Mouse (Mus musculus) heart, postnatal 0 days (tissue): ENCODE data around the gene Hsf2bp. TPM values are rescaled to one million over a fixed set of nuclear protein-coding genes. Genes with fewer than 3 reads are reported as not detected.

Experiments
- ATAC-seq: fragments of 200-750 bp; cut with Nextera tagmentation; 2 replicates; pipeline ENCODE4 v1.8.0; 2017; ENCODE audit warnings: low read depth, moderate number of reproducible peaks, moderate library complexity; ENCODE audit not compliant: insufficient read depth
- DNase-seq: peaks from one replicate; pipeline ENCODE4 v3.0.0-alpha.2; 2016; ENCODE audit warnings: low spot score
- H3K27ac ChIP-seq: fragments of 300-500 bp; sonication (generic); 2 replicates; pipeline ENCODE4 v1.5.1; 2014; ENCODE audit warnings: low read depth, mild to moderate bottlenecking
- H3K27me3 ChIP-seq: fragments of 300-500 bp; sonication (generic); 2 replicates; pipeline ENCODE4 v1.6.1; 2014; ENCODE audit warnings: low read length, mixed read lengths; ENCODE audit not compliant: control insufficient read depth, insufficient read depth
- H3K36me3 ChIP-seq: fragments of 300-500 bp; sonication (generic); replicated peaks from 2 replicates; pipeline ENCODE4 v1.6.1; 2014; ENCODE audit warnings: low read length, mixed read lengths; ENCODE audit not compliant: control insufficient read depth, insufficient read depth
- H3K4me1 ChIP-seq: fragments of 300-500 bp; sonication (generic); 2 replicates; pipeline ENCODE4 v1.6.1; 2014; ENCODE audit warnings: antibody characterized with exemption; ENCODE audit not compliant: control insufficient read depth, insufficient read depth
- H3K4me2 ChIP-seq: fragments of 300-500 bp; sonication (generic); 2 replicates; pipeline ENCODE4 v1.6.1; 2014; ENCODE audit warnings: low read depth, mild to moderate bottlenecking, low read length, moderate library complexity
- H3K4me3 ChIP-seq: fragments of 300-500 bp; sonication (generic); 2 replicates; pipeline ENCODE4 v1.5.1; 2014; ENCODE audit warnings: low read depth, low read length
- H3K9ac ChIP-seq: fragments of 300-500 bp; sonication (generic); replicated peaks from 2 replicates; pipeline ENCODE4 v1.6.1; 2014; ENCODE audit warnings: low read depth, low read length, mixed read lengths
- H3K9me3 ChIP-seq: fragments of 300-500 bp; sonication (generic); replicated peaks from 2 replicates; pipeline ENCODE4 v1.6.1; 2016; ENCODE audit warnings: low read length; ENCODE audit not compliant: control insufficient read depth
- CTCF ChIP-seq: IDR thresholded peaks from 2 replicates; pipeline ENCODE4 v1.5.1; 2016; ENCODE audit warnings: antibody characterized with exemption, control low read depth, low read depth
- EP300 ChIP-seq: IDR thresholded peaks from 2 replicates; pipeline ENCODE4 v1.6.1; 2016; ENCODE audit warnings: antibody characterized with exemption, low read depth
- WGBS: fragments of 180-500 bp; shearing (Covaris S2); extraction: QIAGEN DNeasy Blood & Tissue Kit; methylation state at CpG from one replicate; pipeline ENCODE4 v1.1.7; 2014; 5-methylcytosine and 5-hydroxymethylcytosine counted together
- polyA plus RNA-seq: library from polyadenylated mRNA; unstranded; fragments of >200 nt; fragmentation: Nextera tagmentation; extraction: Ambion mirVana; gene quantifications from 2 replicates; pipeline ENCODE4 v1.2.1, GENCODE M21; 2015
- total RNA-seq: library from RNA; depleted of rRNA; stranded (reverse); fragments of >200 nt; gene quantifications from 2 replicates; pipeline ENCODE4 v1.2.3, GENCODE M21; 2014; ENCODE audit warnings: low replicate concordance

The Hsf2bp gene
- total and polyA plus RNA-seq, 2 experiments from 2014 or later: 0.19 TPM; not detected in 1

GRCm38 (mm10) chr17:31962930-31963329 is 73.2 kb downstream of the Hsf2bp start:
- H3K9ac ChIP-seq: no peak overlapping the region
- H3K36me3 ChIP-seq: no peaks in the 10 kb centered on the region
- DNase-seq (no peak), ATAC-seq (no peak)
- no peak for TF ChIP-seq CTCF
- TF ChIP-seq EP300: no peak
- H3K27ac ChIP-seq: no peak overlapping the region
- H3K4me2 ChIP-seq: no peak overlapping the region
- no peaks in the 10 kb centered on the region; the same call in 1 of the 2 replicates for H3K4me1 ChIP-seq
- H3K9me3 ChIP-seq: no peaks in the 10 kb centered on the region
- no peak overlapping the region for H3K4me3 ChIP-seq
- no peaks in the 10 kb centered on the region for H3K27me3 ChIP-seq
- 88% methylated on average over 4 of the region's 4 CpGs for WGBS

- Histone ChIP-seq H3K9ac (no peak overlapping the region), H3K27me3 (no peaks in the 10 kb centered on the region)
- TF ChIP-seq EP300: no peak
- no peak for TF ChIP-seq CTCF
Measured at GRCm38 (mm10) chr17:31962281-31962680, 73.9 kb downstream of the Hsf2bp start.

GRCm38 (mm10) chr17:31954551-31955140 is 81.5 kb downstream of the Hsf2bp start:
- 91% methylated on average over 9 of the region's 9 CpGs for WGBS
- no peaks in the 10 kb centered on the region for H3K27me3 ChIP-seq
- no peak overlapping the region for H3K9ac ChIP-seq
- no peak overlapping the region for H3K4me3 ChIP-seq
- no peak for ATAC-seq
- no peaks in the 10 kb centered on the region for H3K9me3 ChIP-seq
- no peak overlapping the region for H3K4me2 ChIP-seq
- no peak overlapping the region for H3K27ac ChIP-seq
- no peak for DNase-seq
- no peak for TF ChIP-seq CTCF
- no peak for TF ChIP-seq EP300
- no peaks in the 10 kb centered on the region for H3K4me1 ChIP-seq
- no peaks in the 10 kb centered on the region for H3K36me3 ChIP-seq

More at GRCm38 (mm10) chr17:31962281-31962680, 73.9 kb downstream of the Hsf2bp start:
- ATAC-seq (no peak), DNase-seq (no peak)
- Histone ChIP-seq H3K27ac (no peak overlapping the region), H3K4me3 (no peak overlapping the region), H3K36me3 (no peaks in the 10 kb centered on the region), H3K4me1 (no peaks in the 10 kb centered on the region; the same call in 1 of the 2 replicates), H3K4me2 (no peak overlapping the region), H3K9me3 (no peaks in the 10 kb centered on the region)
- WGBS: 88% methylated on average over 5 of the region's 5 CpGs

GRCm38 (mm10) chr17:31949076-31949475 is 87.1 kb downstream of the Hsf2bp start:
- H3K4me1 ChIP-seq: no peaks in the 10 kb centered on the region
- no peaks in the 10 kb centered on the region for H3K27me3 ChIP-seq
- DNase-seq (no peak), ATAC-seq (no peak)
- H3K36me3 ChIP-seq: no peaks in the 10 kb centered on the region
- 76% methylated on average over 1 of the region's 1 CpGs for WGBS
- no peak overlapping the region for H3K9ac ChIP-seq
- no peak overlapping the region for H3K4me3 ChIP-seq
- no peak overlapping the region for H3K27ac ChIP-seq
- H3K9me3 ChIP-seq: no peaks in the 10 kb centered on the region
- TF ChIP-seq CTCF (no peak), EP300 (no peak)
- no peak overlapping the region for H3K4me2 ChIP-seq

GRCm38 (mm10) chr17:31946436-31946835 is 89.7 kb downstream of the Hsf2bp start:
- H3K27me3 ChIP-seq: no peaks in the 10 kb centered on the region
- TF ChIP-seq CTCF (no peak), EP300 (no peak)
- H3K27ac ChIP-seq: no peak overlapping the region
- DNase-seq: no peak
- no peak overlapping the region for H3K4me2 ChIP-seq
- peaks cover under 1% of the 10 kb centered on the region for H3K4me1 ChIP-seq
- no peak for ATAC-seq
- no peaks in the 10 kb centered on the region for H3K9me3 ChIP-seq
- 93% methylated on average over 9 of the region's 9 CpGs for WGBS
- no peaks in the 10 kb centered on the region for H3K36me3 ChIP-seq
- H3K9ac ChIP-seq: no peak overlapping the region
- H3K4me3 ChIP-seq: no peak overlapping the region

DNA sequence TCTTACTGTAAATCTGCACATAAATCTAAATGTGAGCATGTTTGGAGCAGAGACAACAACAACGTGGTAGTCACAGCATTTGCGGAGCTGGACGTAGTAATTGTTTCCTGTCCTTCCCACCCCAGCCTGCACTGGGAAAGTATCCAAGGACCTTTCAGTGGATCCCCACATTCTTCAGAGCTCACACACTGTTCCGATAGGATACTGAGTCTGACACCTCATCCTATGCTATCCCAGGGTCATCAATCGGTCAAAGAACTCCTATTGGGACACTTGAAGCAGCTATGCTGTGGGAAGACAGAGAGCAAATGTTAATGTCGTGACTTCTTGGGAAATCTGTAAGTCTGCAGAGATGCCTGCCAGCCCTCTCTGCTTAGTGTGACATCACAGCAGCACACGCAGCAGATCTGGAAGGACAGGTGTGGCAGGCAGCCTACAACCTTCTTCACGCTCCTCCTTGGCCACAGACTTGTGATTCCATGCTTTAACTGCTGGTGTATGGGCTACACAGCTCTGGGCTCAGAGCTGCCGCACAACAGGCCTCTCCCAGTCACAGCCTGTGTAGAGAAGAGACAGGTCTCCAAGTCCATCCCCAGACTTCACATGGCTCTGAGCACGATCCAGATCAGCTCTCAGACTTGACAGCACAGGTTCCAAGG is 92.1 kb downstream of the Hsf2bp start:
- H3K27ac ChIP-seq: no peak overlapping the region
- H3K27me3 ChIP-seq: no peaks in the 10 kb centered on the region
- ATAC-seq (peak; percentile 66), DNase-seq (no peak)
- no peak overlapping the region for H3K4me2 ChIP-seq
- H3K4me1 ChIP-seq: peaks cover 12% of the 10 kb centered on the region
- H3K36me3 ChIP-seq: no peaks in the 10 kb centered on the region
- H3K9ac ChIP-seq: no peak overlapping the region
- WGBS: 42% methylated on average over 10 of the region's 10 CpGs
- TF ChIP-seq EP300: no peak
- TF ChIP-seq CTCF: no peak
- H3K9me3 ChIP-seq: no peaks in the 10 kb centered on the region
- no peak overlapping the region for H3K4me3 ChIP-seq
